Mouse (Mus musculus) c-Kit-positive CD71-positive TER-119-positive erythroid progenitor cells, embryonic 14.5 days (primary cell): ENCODE results near the gene BC051019.

Source experiments
- DNase-seq: peaks from one replicate; pipeline ENCODE4 v3.0.0-alpha.2; 2013; ENCODE audit warnings: low spot score

The BC051019 gene

GRCm38 (mm10) chr7:109723697-109724096 lies at the start of gene BC051019:
BC051019 (minus strand) TSS chr7:109723850.
- DNase-seq = no peak

DNA sequence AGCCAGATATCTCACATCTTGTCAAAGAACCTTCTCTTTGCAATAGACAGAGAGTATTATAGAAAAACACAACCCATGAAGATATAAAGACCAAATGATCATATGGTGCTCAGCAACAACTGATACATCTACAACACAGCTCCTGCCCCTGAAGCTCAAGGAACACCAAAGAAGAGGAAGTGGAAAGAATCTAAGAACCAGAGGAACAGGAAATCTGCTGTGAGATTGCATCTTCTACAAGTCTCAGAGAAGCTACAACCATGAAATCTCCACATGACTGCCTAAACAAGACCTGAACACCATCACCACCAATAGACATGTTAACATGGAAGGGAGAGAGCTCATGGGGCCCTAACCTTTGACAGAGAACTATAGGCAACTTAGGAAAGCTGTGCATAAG lies 48.6 kb upstream of the BC051019 start:
- DNase-seq = no peak

- no peak for DNase-seq
Observed at GRCm38 (mm10) chr7:109768699-109769383, 45.2 kb upstream of the BC051019 start.

GRCm38 (mm10) chr7:109767575-109768350 lies 44.1 kb upstream of the BC051019 start:
- peak; percentile 57 for DNase-seq

DNA sequence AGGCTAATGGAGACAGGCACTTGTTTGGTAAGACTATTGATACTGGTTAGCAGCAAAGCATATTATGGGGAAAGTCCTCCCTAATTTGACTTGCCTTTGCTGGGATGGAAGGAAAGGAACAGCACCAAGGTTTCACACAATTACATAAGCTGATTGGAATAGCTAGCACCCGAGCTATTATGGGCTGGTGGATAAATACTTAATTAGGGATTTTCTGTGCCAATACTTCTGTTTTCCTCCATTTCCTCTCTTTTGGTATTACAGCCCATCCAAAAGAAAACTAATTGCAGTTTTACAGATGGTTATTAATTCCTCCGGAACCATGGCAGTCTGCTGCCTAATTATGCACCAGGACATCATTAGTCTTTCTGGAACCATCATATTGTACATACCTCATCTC lies 40.4 kb upstream of the BC051019 start:
- DNase-seq = no peak

DNA sequence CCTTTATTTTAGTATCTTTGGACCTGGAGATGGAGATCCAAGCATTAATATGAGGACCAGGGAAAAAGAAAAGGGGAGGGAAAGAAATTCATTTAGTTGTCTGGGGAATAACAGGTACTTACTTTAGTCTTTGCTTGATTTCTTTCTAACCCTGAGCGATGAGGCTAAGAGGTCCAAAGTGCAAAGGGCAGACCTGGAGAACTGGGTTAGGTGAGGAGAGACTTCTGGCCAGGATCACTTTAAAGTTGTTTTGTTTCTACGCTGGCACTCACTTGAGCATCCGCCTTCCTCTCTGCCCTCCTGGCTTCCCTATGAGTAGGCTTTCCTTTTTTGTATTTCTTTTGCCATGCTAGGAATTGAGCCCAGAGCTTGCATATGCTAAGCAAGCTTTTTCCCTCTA lies 32.6 kb upstream of the BC051019 start:
- DNase-seq = no peak

GRCm38 (mm10) chr7:109754034-109754433 lies 30.4 kb upstream of the BC051019 start:
- no peak for DNase-seq

DNA sequence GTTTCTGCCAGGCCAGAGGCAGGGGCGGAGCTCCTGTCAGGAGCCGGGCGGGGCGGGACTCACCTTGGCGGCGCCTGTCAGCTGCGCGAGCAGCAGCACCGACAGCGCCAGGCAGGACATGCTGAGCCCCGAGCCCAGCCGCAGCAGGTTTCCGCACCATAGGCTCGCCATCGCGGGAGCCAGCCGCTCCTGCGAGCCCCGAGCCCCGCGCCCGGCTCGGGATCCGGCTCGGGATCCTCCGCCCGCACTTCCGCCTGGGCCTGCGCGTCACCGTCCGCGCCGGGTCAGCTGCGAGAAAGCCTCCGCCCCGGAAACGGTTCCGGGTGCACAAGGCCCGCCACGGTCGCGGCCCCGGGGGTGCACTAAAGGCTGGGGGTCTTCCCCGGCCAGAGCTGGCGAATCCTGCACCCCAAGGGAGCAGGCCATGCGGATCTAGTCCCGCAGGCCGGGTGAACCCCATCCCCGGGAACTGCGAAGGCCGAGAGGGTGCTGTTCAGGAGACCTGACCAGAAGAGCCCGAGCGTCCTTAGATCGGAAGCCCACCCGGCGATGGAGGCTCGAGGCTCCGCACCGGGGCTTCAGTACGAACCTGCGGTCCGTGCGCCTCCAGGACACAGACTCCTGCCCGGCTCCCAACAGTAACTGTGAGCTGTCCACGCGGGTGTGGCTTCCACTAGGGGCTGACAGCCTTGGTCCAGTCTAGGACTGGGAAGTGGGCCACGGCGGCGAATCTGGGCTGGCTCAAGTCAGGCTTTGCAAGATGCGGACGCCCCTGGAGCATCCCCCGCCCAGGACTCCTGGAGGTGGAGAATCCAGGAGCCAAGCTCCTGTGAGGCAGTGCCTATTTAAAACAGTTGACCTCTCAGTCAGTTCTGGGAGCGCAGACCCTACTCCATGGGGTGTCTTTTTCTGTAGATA lies 28.6 kb upstream of the BC051019 start, which contains the start of gene Tmem9b:
Gene Tmem9b, minus strand, starts transcription at position 868 of the 918 bp plus-strand sequence.
- DNase-seq = peak; percentile 63

DNA sequence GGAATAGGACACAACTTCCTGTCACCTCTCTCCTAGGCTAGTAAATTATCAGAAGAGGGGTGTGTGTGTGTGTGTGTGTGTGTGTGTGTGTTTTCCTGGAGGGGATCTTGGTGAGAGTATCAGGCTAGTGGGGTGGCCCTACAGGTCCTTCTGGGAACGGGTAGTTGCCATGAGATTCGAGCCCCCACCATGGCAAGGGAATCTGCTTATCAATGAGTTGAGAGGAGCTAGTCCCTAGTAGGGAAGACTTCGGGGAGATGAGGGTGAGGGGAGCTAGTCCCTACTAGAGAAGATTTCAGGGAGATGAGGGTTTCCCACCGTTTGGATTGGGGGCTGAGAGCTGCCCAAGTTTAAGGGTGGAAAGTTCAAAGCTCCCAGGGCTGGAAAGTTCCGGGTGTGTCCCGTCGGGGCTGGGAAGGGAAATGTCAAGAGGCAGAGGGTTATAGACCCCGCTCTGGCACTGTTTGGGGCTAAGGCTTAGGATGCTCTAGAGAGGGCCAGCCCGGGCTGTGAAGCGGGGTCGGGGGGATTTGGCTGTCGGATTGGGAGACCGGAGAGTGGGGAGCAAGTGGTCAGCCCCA lies 27.9 kb upstream of the BC051019 start:
- peak; percentile 31 for DNase-seq

DNA sequence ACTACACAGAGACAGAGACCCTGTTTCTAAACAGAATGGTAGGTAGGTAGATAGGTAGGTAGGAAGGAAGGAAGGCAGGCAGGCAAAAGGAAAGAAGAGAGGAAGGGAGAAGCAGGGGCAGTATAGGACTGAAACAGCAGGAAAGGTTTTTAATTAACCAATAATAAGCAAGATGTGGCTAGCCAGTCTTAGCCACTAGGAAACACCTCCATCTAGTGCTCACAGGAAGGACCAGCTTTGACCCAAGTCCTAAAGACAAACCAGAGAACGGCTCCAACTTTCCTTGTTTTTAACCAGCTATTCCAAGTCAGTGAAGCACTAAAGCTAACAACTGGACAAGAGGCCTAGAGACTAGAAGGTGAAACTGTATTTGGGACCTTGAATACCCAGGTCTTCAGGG lies 24.1 kb upstream of the BC051019 start:
- no peak for DNase-seq

GRCm38 (mm10) chr7:109741703-109742102 lies 18.1 kb upstream of the BC051019 start:
- no peak for DNase-seq

DNA sequence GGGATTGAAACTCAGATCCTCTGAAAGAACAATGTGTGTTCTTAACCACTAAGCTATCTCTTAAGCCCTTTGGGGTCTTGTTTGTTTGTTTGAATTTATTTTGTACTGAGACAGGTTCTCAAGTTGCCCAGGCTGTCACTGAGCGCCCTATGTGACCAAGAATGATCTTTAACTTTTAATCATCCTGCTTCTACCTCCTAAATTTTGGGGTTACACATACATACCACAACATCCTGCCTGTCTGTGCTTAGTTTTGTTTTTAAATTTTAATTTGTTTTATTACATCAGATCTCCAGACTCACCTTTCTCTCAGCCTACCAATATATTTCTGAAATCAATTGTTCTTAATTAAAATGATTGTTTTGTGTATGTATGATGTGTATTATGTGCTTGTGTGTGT lies 17.4 kb upstream of the BC051019 start:
- DNase-seq = no peak

- DNase-seq = no peak
Observed at GRCm38 (mm10) chr7:109739822-109740370, 16.2 kb upstream of the BC051019 start.

GRCm38 (mm10) chr7:109734806-109735205 lies 11.2 kb upstream of the BC051019 start:
- DNase-seq = no peak

DNA sequence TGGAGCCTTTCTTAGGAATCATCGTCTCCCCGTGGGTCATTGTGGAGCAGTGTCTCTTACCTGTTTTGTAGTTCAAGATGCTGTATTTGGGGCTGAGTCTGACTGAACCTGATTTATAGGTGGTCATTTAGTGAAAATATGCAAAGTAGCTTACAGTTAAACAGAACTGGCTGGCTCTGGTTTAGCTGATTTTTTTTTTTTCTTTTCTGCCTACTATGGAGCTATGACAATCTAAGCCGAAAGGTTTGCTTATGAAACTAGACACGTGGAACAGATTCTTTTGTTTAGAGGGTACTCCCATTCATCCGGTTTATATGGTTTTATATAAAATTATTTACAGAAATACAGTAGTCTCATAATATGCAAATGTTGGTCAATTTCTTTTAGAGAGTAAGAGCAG lies 8.0 kb upstream of the BC051019 start, which contains the start of gene Ascl3:
Gene Ascl3, minus strand, starts transcription at position 101 of the 400 bp plus-strand sequence.
- DNase-seq = no peak

- no peak for DNase-seq
Observed at GRCm38 (mm10) chr7:109723114-109723513, 536 bp downstream of the BC051019 start.

DNA sequence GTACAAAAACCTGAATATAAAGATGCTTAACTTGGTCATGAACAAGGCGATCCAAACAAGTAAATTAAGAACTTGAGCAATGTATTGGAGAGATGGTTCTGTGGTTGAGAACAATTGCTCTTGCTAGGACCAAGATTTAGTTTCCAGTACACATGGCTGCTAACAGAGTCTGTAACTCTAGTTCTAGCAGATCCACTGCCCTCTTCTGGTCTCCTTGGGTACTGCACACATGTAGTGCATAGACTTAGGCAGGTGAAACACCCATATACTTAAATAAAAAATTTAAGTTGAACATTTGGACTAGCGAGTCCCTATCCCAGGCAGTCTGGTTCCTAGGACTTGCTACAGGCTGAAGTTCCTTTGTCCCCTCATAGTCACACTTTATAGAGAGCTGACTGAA lies 1.0 kb downstream of the BC051019 start:
- DNase-seq = no peak

- peak; percentile 42 for DNase-seq
Observed at GRCm38 (mm10) chr7:109719286-109719685, 4.4 kb downstream of the BC051019 start.

- no peak for DNase-seq
Observed at GRCm38 (mm10) chr7:109713434-109713982, 10.1 kb downstream of the BC051019 start.

DNA sequence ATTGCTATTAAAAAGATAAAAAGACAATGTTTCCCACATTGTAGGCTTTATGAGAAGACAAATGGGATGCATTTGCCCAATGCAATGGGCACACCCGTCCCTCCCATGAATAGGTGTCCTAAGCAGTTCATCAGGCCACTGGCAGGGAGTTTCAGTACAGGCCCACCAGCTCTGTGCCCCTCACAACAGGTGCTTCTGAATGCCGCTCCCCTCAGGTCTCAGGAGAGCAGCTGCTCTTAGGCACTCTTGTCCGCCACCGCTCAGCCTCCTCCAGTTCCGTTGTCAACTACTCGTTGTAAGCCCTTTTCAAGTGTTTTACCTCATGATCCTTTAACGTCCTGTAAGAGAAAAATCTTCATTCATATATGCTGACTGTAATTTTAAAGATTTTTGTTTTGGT lies 11.5 kb downstream of the BC051019 start:
- no peak for DNase-seq

DNA sequence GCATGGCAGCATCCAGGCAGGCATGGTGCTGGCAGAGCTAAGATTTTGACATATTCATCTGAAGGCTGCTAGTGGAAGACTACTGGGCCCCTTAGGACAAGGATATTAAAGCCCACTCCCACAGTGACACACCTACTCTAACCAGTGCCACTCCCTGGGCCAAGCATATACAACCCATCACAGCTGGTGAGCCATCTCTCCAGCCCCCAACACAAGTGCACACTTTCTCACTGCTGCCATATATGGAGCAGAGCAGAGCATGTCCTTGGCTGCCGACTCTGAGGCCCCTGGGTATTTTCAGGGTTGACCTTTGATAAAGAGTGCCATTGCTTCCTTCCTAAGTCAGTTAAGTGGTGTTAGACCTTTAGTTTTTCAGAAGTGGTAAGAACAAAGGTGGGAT lies 13.6 kb downstream of the BC051019 start:
- DNase-seq = no peak
